Mouse (Mus musculus): ENCODE results near the gene Sctr.

DNA sequence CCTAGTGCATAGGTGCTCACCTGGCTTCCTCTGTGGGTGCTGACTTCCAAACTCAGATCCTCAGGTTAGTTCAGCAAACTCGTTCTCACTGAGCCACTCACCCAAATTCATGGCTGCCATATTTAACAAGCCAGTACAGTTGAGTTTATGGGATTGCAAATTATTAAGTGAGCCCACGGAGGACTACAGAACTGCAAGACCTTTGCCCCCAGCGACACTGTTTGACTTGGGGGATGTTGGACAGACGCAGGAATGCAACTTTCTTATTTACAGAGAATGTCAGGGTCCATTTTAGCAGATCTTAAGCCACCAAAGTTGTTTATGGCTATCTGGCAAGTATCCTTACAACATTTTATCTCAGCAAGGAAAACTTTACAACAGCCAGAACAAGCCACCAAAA lies 31.6 kb upstream of the Sctr start:
- TF ChIP-seq POLR2A (IDR thresholded peaks at IDR 0.05; ENCODE audit: borderline replicate concordance, control insufficient read depth, low read depth, low read length) (no peak), CTCF (IDR thresholded peaks at IDR 0.05; ENCODE audit: control insufficient read depth, insufficient read depth, low read length) (no peak)
